18 mouse cellular contexts compared by ENCODE assay signal in the genomic region with DNA sequence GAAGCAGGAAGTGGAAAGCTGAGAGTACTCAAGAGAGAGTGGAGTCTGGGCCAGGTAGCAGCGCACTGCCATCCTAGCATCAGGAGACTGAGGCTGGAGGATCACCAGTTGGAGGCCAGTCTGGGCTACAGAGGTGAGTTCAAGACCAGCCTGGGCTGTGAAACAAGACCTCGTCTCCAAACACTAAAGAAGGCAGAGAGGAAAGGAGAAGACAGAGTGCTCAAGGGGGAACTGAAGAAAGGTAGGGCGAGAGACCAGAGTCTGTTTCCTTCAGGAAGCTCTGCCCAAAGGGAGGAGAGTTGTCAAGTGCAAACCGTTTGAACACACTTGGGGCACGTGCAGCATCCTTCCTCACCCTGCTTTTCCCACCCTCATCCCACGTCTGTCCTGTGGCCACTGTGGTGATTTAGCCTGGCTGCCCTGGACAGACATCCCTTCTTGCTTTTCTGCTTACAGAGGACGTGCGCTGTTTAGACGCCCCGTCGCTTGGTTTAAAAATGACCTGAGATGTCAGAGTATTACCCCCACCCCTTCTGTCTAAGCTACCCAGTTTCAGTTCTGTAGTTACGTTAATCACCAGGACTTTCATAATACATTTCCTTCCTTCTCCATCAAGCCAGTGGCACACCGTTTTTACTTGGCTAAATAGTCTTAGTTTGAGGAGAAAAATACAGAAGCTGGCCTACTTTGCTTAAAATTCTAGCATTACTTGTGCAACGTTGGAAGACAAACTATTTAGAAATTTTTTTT.
DNase-seq lines count a peak whose midpoint lies in the region; TF ChIP-seq lines count a peak whose summit lies in the region.
"Had no signal": no experiment of that assay in that cellular context is flagged by ENCODE, and none has a peak within 500 bp of the region (broad histone marks: within the 10 kb centered on the region; RNA-seq: fewer than 3 reads in every experiment).

No protein-coding gene starts in this region.

- peak overlapping the region; percentile 10; the same call in 1 of the 2 replicates for H3K4me3 ChIP-seq in spleen, adult 2 months (ENCODE audit: extremely low read depth, insufficient read depth, insufficient read length)
- H3K4me3 ChIP-seq in bone marrow macrophage, adult 2 months (ENCODE audit: insufficient read depth, low read length), result peak overlapping the region; percentile 48
- H3K4me3 ChIP-seq in macrophage (ENCODE audit: inconsistent target), result no peak overlapping the region
- H3K4me3 ChIP-seq: embryonic facial prominence, embryonic 10.5 days; heart, embryonic 15.5 days; hindbrain, embryonic 10.5 days; limb, embryonic 10.5 days had no signal

- H3K27ac ChIP-seq in spleen, adult 2 months (ENCODE audit: insufficient read depth, low read length), result peak overlapping the region; percentile 68
- peak overlapping the region; percentile 73 for H3K27ac ChIP-seq in bone marrow macrophage, adult 2 months (ENCODE audit: insufficient read depth, low read depth, low read length)
- H3K27ac ChIP-seq in macrophage, result peak overlapping the region; percentile 71
- H3K27ac ChIP-seq: embryonic facial prominence, embryonic 10.5 days; heart, embryonic 15.5 days; hindbrain, embryonic 10.5 days; limb, embryonic 10.5 days had no signal

- peak in 1 of 2 experiments; percentile 9 for DNase-seq in spleen, adult 2 months (ENCODE audit: low read depth in 1 of 2, low spot score in 2 of 2)
- DNase-seq in spleen, postnatal 4 days (ENCODE audit: low spot score in 2 of 2), result no peak
- peak; percentile 52 for DNase-seq in splenic B cell, adult 2 months (ENCODE audit: low read depth, low spot score)
- DNase-seq in cerebellum, postnatal 4 days (ENCODE audit: low spot score in 2 of 2), result no peak
- DNase-seq in cerebellum, adult 11-12 months, result no peak
- DNase-seq: cerebellum, adult 11 months; cerebellum, postnatal 25 days; heart, adult 18-20 months; kidney, adult 9 months; lung, adult 18-20 months; lung, postnatal 4 days; midbrain, embryonic 14.5 days had no signal

- H3K27me3 ChIP-seq in spleen, adult 2 months (ENCODE audit: control insufficient read depth, insufficient read depth, low read length), result no peaks in the 10 kb centered on the region
- no peaks in the 10 kb centered on the region for H3K27me3 ChIP-seq in splenic B cell, adult 2 months (ENCODE audit: control insufficient read depth, insufficient read depth, low read length, poor library complexity, severe bottlenecking)
- H3K27me3 ChIP-seq: heart, embryonic 15.5 days had no signal

- no peak for TF ChIP-seq CTCF in spleen, adult 2 months (IDR thresholded peaks at IDR 0.05; ENCODE audit: extremely low read depth, insufficient read depth, insufficient read length, insufficient replicate concordance)
- no peak for TF ChIP-seq CTCF in bone marrow macrophage, adult 2 months (IDR thresholded peaks at IDR 0.05; ENCODE audit: low read depth, low read length)

- H3K36me3 ChIP-seq in spleen, adult 2 months (ENCODE audit: control insufficient read depth, insufficient read depth, low read length), result no peaks in the 10 kb centered on the region
- no peaks in the 10 kb centered on the region for H3K36me3 ChIP-seq in macrophage (ENCODE audit: inconsistent target)
- no peaks in the 10 kb centered on the region for H3K36me3 ChIP-seq in splenic B cell, adult 2 months (ENCODE audit: control insufficient read depth, insufficient read depth, low read length, poor library complexity, severe bottlenecking)
- H3K36me3 ChIP-seq: heart, embryonic 15.5 days had no signal

- TF ChIP-seq POLR2A in spleen, adult 2 months (IDR thresholded peaks at IDR 0.05; ENCODE audit: low read depth, low read length), result no peak
- TF ChIP-seq POLR2A in bone marrow macrophage, adult 2 months (IDR thresholded peaks at IDR 0.05; ENCODE audit: borderline replicate concordance, low read depth, low read length), result no peak

- peaks cover 85% of the 10 kb centered on the region for H3K79me2 ChIP-seq in macrophage (ENCODE audit: inconsistent target)

- H3K4me1 ChIP-seq in spleen, adult 2 months (ENCODE audit: control insufficient read depth, insufficient read depth, insufficient read length), result peaks cover 13% of the 10 kb centered on the region; the same call in 1 of the 2 replicates
- peaks cover 60% of the 10 kb centered on the region for H3K4me1 ChIP-seq in bone marrow macrophage, adult 2 months (ENCODE audit: control insufficient read depth, insufficient read depth, low read length)

- whole genome bisulfite sequencing in spleen, adult 2 months, result 35% methylated on average over 14 of the region's 14 CpGs
- 8% methylated on average over 13 of the region's 14 CpGs for WGBS in macrophage (ENCODE audit: missing documents)
